Mouse (Mus musculus): ENCODE results near the gene Stoml2. TPM values are rescaled to one million over a fixed set of nuclear protein-coding genes. Genes with fewer than 3 reads are reported as not detected.

Stoml2 gene
- total RNA-seq (2021) = 10 to 100 TPM; 97.8 to 99.2 TPM
- long read RNA-seq, experiment 1, transcript Stoml2-201 (10 exons, 1,874 nt) = major isoform, 212 of 235 reads
- long read RNA-seq, experiment 1, partial matches to known transcripts = 8 of 235 reads
- long read RNA-seq, experiment 1, other reads (novel, unspliced or antisense) = 15 of 235 reads
- long read RNA-seq, experiment 2, transcript Stoml2-201 (10 exons, 1,874 nt) = major isoform, 153 of 160 reads
- long read RNA-seq, experiment 2, partial matches to known transcripts = 2 of 160 reads
- long read RNA-seq, experiment 2, other reads (novel, unspliced or antisense) = 5 of 160 reads

- intact Hi-C loops (cut with DNase I) = no loop called here
- peak; percentile 90 to 92 for DNase-seq
Measured at GRCm38 (mm10) chr4:43031237-43031995, at the start of gene Stoml2. Gene Stoml2 (minus strand): TSS chr4:43031710.

GRCm38 (mm10) chr4:43078071-43078718 is 46.7 kb upstream of the Stoml2 start:
- DNase-seq = no peak
- intact Hi-C loops (cut with DNase I) = no loop called here

- intact Hi-C loops (cut with DNase I) = no loop called here
Measured at GRCm38 (mm10) chr4:43074923-43075322, 43.4 kb upstream of the Stoml2 start.

GRCm38 (mm10) chr4:43065471-43065870 is 34.0 kb upstream of the Stoml2 start:
- DNase-seq = no peak
- intact Hi-C loops (cut with DNase I) = no loop called here

More at GRCm38 (mm10) chr4:43074923-43075322, 43.4 kb upstream of the Stoml2 start:
- DNase-seq = no peak

GRCm38 (mm10) chr4:43060286-43060685 is 28.8 kb upstream of the Stoml2 start:
- intact Hi-C loops (cut with DNase I) = no loop called here
- no peak for DNase-seq

- DNase-seq = no peak
- intact Hi-C loops (cut with DNase I) = loop anchor here (10.0 kb wide), 1 partner anchor 515 kb away; the partner anchor contains the start of genes Gba2 and Rgp1
Measured at GRCm38 (mm10) chr4:43059697-43060096, 28.2 kb upstream of the Stoml2 start.

- intact Hi-C loops (cut with DNase I) = loop anchor here (10.0 kb wide), 1 partner anchor 516 kb away; the partner anchor contains the start of genes Gba2 and Rgp1
- DNase-seq = peak; percentile 90 to 92
Measured at GRCm38 (mm10) chr4:43058753-43059654, 27.5 kb upstream of the Stoml2 start, which contains the start of gene Unc13b. Gene Unc13b (plus strand): TSS chr4:43058953.

- no peak for DNase-seq
- intact Hi-C loops (cut with DNase I) = loop anchor here (10.0 kb wide), 1 partner anchor 516 kb away; the partner anchor contains the start of genes Gba2 and Rgp1
Measured at GRCm38 (mm10) chr4:43058392-43058752, 26.9 kb upstream of the Stoml2 start.

- intact Hi-C loops (cut with DNase I) = loop anchor here (10.0 kb wide), 1 partner anchor 517 kb away; the partner anchor contains the start of genes Gba2 and Rgp1
- no peak for DNase-seq
Measured at GRCm38 (mm10) chr4:43057654-43058053, 26.1 kb upstream of the Stoml2 start.

- intact Hi-C loops (cut with DNase I) = loop anchor here (5.0 to 10.0 kb wide), 2 partner anchors 35 to 522 kb away; partner anchors contain the start of genes Gba2 and Rgp1
- DNase-seq = peak in 1 of 2 experiments; percentile 61
Measured at GRCm38 (mm10) chr4:43052627-43053026, 21.1 kb upstream of the Stoml2 start.

- intact Hi-C loops (cut with DNase I) = loop anchor here (1.0 to 5.0 kb wide), 2 partner anchors 68 to 375 kb away; no protein-coding TSS in a partner anchor
- DNase-seq = peak; percentile 60 to 85
Measured at GRCm38 (mm10) chr4:43047231-43047630, 15.7 kb upstream of the Stoml2 start.

- intact Hi-C loops (cut with DNase I) = loop anchor here (1.0 to 5.0 kb wide), 2 partner anchors 69 to 376 kb away; no protein-coding TSS in a partner anchor
- DNase-seq = no peak
Measured at GRCm38 (mm10) chr4:43046607-43047006, 15.1 kb upstream of the Stoml2 start.

GRCm38 (mm10) chr4:43045659-43046302 is 14.3 kb upstream of the Stoml2 start, which contains the start of gene Fam214b:
Gene Fam214b (minus strand): TSS chr4:43046220.
- intact Hi-C loops (cut with DNase I) = loop anchor here (5.0 kb wide), 1 partner anchor 377 kb away; no protein-coding TSS in a partner anchor
- DNase-seq = peak; percentile 97 to 99

GRCm38 (mm10) chr4:43045285-43045658 is 13.8 kb upstream of the Stoml2 start:
- intact Hi-C loops (cut with DNase I) = loop anchor here (5.0 kb wide), 1 partner anchor 377 kb away; no protein-coding TSS in a partner anchor
- no peak for DNase-seq

- peak; percentile 37 to 43 for DNase-seq
- intact Hi-C loops (cut with DNase I) = loop anchor here (5.0 kb wide), 1 partner anchor 378 kb away; no protein-coding TSS in a partner anchor
Measured at GRCm38 (mm10) chr4:43044673-43045072, 13.2 kb upstream of the Stoml2 start.

- DNase-seq = peak; percentile 63 to 69
- intact Hi-C loops (cut with DNase I) = no loop called here
Measured at GRCm38 (mm10) chr4:43043644-43044357, 12.3 kb upstream of the Stoml2 start.

GRCm38 (mm10) chr4:43040881-43041547 is 9.5 kb upstream of the Stoml2 start:
- no peak for DNase-seq
- intact Hi-C loops (cut with DNase I) = no loop called here

Data from heart, postnatal 14 days (tissue).